Mouse (Mus musculus) monocyte, adult 5-6 weeks (primary cell): ENCODE measurements around the gene Mta3. TPM values are rescaled to one million over a fixed set of nuclear protein-coding genes. Genes with fewer than 3 reads are reported as not detected.

ENCODE experiments used
- ATAC-seq: fragments of 153-309, 156-312 bp; replicated peaks from 2 replicates; pipeline ENCODE4 v1.8.0; 2017; ENCODE audit warnings: mild to moderate bottlenecking; ENCODE audit not compliant: low TSS enrichment, insufficient number of reproducible peaks, severe bottlenecking, poor library complexity, low FRiP score
- total RNA-seq: library from RNA; stranded (forward); fragments of 200-1000, 200-491, 200-594 nt; gene quantifications from 3 replicates; pipeline ENCODE4 v1.2.3, GENCODE M21; 2017

Gene Mta3
- total RNA-seq, 1 experiment from 2014 or later: 75.1 TPM

- ATAC-seq: no peak
These were observed 89.2 kb downstream of the Mta3 start for GRCm38 (mm10) chr17:83795121-83795520.

- peak; percentile 59 for ATAC-seq
These were observed 93.6 kb downstream of the Mta3 start for GRCm38 (mm10) chr17:83799506-83800050.

GRCm38 (mm10) chr17:83803987-83804386, 98.0 kb downstream of the Mta3 start:
- no peak for ATAC-seq

- no peak for ATAC-seq
These were observed 99.1 kb downstream of the Mta3 start for GRCm38 (mm10) chr17:83805078-83805477.

GRCm38 (mm10) chr17:83807345-83807744, 101.4 kb downstream of the Mta3 start:
- ATAC-seq: no peak

GRCm38 (mm10) chr17:83807778-83808398, 101.9 kb downstream of the Mta3 start:
- ATAC-seq: 0 out of 2 replicates have a peak, but pooled peaks have one; percentile 20

GRCm38 (mm10) chr17:83808476-83809098, 102.6 kb downstream of the Mta3 start:
- no peak for ATAC-seq

- ATAC-seq: peak; percentile 81
These were observed 103.3 kb downstream of the Mta3 start for GRCm38 (mm10) chr17:83809197-83809829.

GRCm38 (mm10) chr17:83810285-83810684, 104.3 kb downstream of the Mta3 start:
- no peak for ATAC-seq

GRCm38 (mm10) chr17:83812200-83812944, 106.4 kb downstream of the Mta3 start:
- ATAC-seq: 0 out of 2 replicates have a peak, but pooled peaks have one; percentile 23

GRCm38 (mm10) chr17:83813050-83813449, 107.1 kb downstream of the Mta3 start:
- ATAC-seq: no peak

GRCm38 (mm10) chr17:83816996-83817395, 111.0 kb downstream of the Mta3 start:
- ATAC-seq: no peak

GRCm38 (mm10) chr17:83819503-83819902, 113.5 kb downstream of the Mta3 start:
- no peak for ATAC-seq

- no peak for ATAC-seq
These were observed 114.7 kb downstream of the Mta3 start for GRCm38 (mm10) chr17:83820701-83821100.

GRCm38 (mm10) chr17:83821876-83822275, 115.9 kb downstream of the Mta3 start:
- ATAC-seq: no peak

GRCm38 (mm10) chr17:83823835-83824234, 117.9 kb downstream of the Mta3 start:
- ATAC-seq: peak; percentile 71

- ATAC-seq: 0 out of 2 replicates have a peak, but pooled peaks have one; percentile 10
These were observed 123.4 kb downstream of the Mta3 start for GRCm38 (mm10) chr17:83829356-83829755.

GRCm38 (mm10) chr17:83830616-83831292, 124.8 kb downstream of the Mta3 start:
- ATAC-seq: peak; percentile 77
